Mouse (Mus musculus) embryonic facial prominence, embryonic 11.5 days (tissue): Measurements from ENCODE around the gene Agpat3. TPM values are rescaled to one million over a fixed set of nuclear protein-coding genes. Genes with fewer than 3 reads are reported as not detected.

ENCODE experiments used
- ATAC-seq: fragments of 200-750 bp; cut with Nextera tagmentation; replicated peaks from 2 replicates; pipeline ENCODE4 v1.8.0; 2017; ENCODE audit warnings: low read depth; ENCODE audit not compliant: insufficient number of reproducible peaks, low FRiP score, low TSS enrichment
- DNase-seq: peaks from one replicate; pipeline ENCODE4 v3.0.0-alpha.2; 2015; ENCODE audit warnings: low spot score
- H3K27ac ChIP-seq: fragments of 300-500 bp; sonication (generic); replicated peaks from 2 replicates; pipeline ENCODE4 v1.5.1; 2014; ENCODE audit warnings: mild to moderate bottlenecking, low read depth, low read length, control low read depth
- H3K27me3 ChIP-seq: fragments of 300-500 bp; sonication (generic); 2 replicates; pipeline ENCODE4 v1.6.1; 2014; ENCODE audit warnings: mild to moderate bottlenecking, low read length, moderate library complexity, mixed read lengths; ENCODE audit not compliant: control insufficient read depth, insufficient read depth
- H3K36me3 ChIP-seq: fragments of 300-500 bp; sonication (generic); replicated peaks from 2 replicates; pipeline ENCODE4 v1.6.1; 2014; ENCODE audit warnings: low read depth, mild to moderate bottlenecking, low read length, moderate library complexity, mixed read lengths; ENCODE audit not compliant: control insufficient read depth, insufficient read depth
- H3K4me1 ChIP-seq: fragments of 300-500 bp; sonication (generic); 2 replicates; pipeline ENCODE4 v1.6.1; 2014; ENCODE audit warnings: low read length, mixed read lengths; ENCODE audit not compliant: control insufficient read depth, insufficient read depth
- H3K4me2 ChIP-seq: fragments of 300-500 bp; sonication (generic); 2 replicates; pipeline ENCODE4 v1.6.1; 2014; ENCODE audit warnings: low read depth, mild to moderate bottlenecking, control low read depth, low read length, moderate library complexity
- H3K4me3 ChIP-seq: fragments of 300-500 bp; sonication (generic); 2 replicates; pipeline ENCODE4 v1.5.1; 2014; ENCODE audit warnings: low read depth, low read length, control low read depth
- H3K9ac ChIP-seq: fragments of 300-500 bp; sonication (generic); replicated peaks from 2 replicates; pipeline ENCODE4 v1.6.1; 2014; ENCODE audit warnings: mild to moderate bottlenecking, control low read depth, low read length
- H3K9me3 ChIP-seq: fragments of 300-500 bp; sonication (generic); replicated peaks from 2 replicates; pipeline ENCODE4 v1.6.1; 2016; ENCODE audit warnings: mild to moderate bottlenecking, low read length, inconsistent platforms, mixed read lengths; ENCODE audit not compliant: control insufficient read depth
- WGBS: fragments of 180-500 bp; shearing (Covaris S2); extraction: QIAGEN DNeasy Blood & Tissue Kit; methylation state at CpG from one replicate; pipeline ENCODE4 v1.1.7; 2014; 5-methylcytosine and 5-hydroxymethylcytosine counted together
- microRNA-seq: library from miRNA; unstranded; fragments of <30 nt; microRNA quantifications from one replicate; pipeline ENCODE4, GENCODE M21; 2016; ENCODE audit warnings: borderline number of aligned reads
- polyA plus RNA-seq: library from polyadenylated mRNA; unstranded; fragments of >200 nt; fragmentation: Nextera tagmentation; extraction: Ambion mirVana; gene quantifications from 2 replicates; pipeline ENCODE4 v1.2.1, GENCODE M21; 2014

Gene Agpat3
- polyA plus RNA-seq, 1 experiment from 2014 or later: 32.8 TPM

DNA sequence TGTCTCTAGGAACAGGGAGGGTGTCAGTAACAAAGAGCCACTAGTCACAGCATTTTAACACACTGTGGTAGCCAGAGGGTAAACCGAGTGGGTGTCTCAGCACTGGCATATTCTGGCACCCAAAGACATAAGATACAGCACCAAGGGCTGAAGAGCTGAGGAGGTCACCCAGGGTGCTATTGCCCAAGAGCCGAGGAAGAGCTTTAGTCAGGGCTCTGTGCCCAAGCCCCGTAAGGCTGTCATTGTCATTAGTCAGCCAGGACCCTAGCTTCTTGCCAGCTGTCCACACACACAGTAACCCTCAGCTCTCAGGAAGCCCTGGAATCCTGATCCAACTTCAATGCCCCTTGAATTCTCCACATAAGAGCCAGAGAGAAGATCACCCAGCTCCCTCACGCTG is 129.4 kb downstream of the Agpat3 start:
- ATAC-seq: no peak
- Histone ChIP-seq H3K36me3 (no peaks in the 10 kb centered on the region; the same call in none of the 2 replicates), H3K4me2 (no peak overlapping the region), H3K4me3 (no peak overlapping the region), H3K9me3 (no peaks in the 10 kb centered on the region), H3K27me3 (no peaks in the 10 kb centered on the region), H3K4me1 (no peaks in the 10 kb centered on the region), H3K27ac (no peak overlapping the region), H3K9ac (no peak overlapping the region)
- no peak for DNase-seq
- WGBS: 89% methylated on average over 4 of the region's 4 CpGs

DNA sequence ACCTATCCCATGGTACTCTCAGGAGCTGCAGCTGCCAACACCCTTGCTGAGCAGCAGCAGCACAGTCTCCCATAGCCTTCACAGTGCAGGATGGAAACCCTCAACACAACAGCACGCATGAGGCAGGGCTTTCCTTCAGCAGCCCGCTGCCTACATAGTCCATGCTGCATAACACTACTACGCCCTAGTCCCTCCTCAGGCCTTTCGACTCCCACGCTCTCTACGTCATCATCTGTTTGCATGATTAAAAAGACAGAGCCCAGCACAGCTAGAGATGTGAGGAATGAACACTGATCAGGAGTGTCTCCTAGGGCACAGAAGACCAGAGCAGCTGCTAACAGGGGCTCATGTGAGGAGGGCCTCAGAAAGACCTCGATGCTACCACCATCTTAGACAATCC is 131.0 kb downstream of the Agpat3 start:
- WGBS: 96% methylated on average over 7 of the region's 7 CpGs
- peaks cover 2% of the 10 kb centered on the region for H3K36me3 ChIP-seq
- H3K9ac ChIP-seq: no peak overlapping the region
- H3K4me3 ChIP-seq: no peak overlapping the region
- H3K4me2 ChIP-seq: no peak overlapping the region
- H3K27ac ChIP-seq: no peak overlapping the region
- no peaks in the 10 kb centered on the region for H3K27me3 ChIP-seq
- ATAC-seq: no peak
- DNase-seq: no peak
- H3K9me3 ChIP-seq: no peaks in the 10 kb centered on the region
- no peaks in the 10 kb centered on the region for H3K4me1 ChIP-seq

DNA sequence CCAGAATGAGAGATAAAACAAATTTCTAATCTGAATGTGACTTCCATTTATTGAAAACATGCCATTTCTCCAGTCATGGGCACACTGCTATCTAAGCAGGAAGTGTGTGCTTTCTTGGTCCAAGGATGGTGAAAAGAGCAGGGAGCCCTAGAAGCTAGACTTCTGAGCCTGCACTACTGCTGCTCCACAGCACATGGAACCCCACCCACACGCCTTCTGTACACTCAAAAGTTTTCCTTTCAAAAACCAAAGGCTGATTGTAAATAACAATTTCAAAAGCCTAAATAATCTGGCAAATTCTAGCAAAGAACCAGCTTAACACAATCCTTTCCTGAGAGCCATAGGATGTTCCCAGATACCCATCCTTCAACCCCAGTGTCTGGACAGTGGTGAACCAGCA is 132.8 kb downstream of the Agpat3 start:
- no peaks in the 10 kb centered on the region for H3K27me3 ChIP-seq
- H3K4me1 ChIP-seq: no peaks in the 10 kb centered on the region
- WGBS: 96% methylated on average over 1 of the region's 1 CpGs
- H3K4me3 ChIP-seq: no peak overlapping the region
- no peak for DNase-seq
- no peak overlapping the region for H3K4me2 ChIP-seq
- no peaks in the 10 kb centered on the region for H3K9me3 ChIP-seq
- no peak for ATAC-seq
- H3K36me3 ChIP-seq: peaks cover 3% of the 10 kb centered on the region
- H3K9ac ChIP-seq: no peak overlapping the region
- no peak overlapping the region for H3K27ac ChIP-seq

Small RNA genes lying within 50 kb of the gene (microRNA-seq; reads per million reads assigned to microRNA genes)
- not detected for gene Mir7659

Other genes starting within 250 kb of the Agpat3 start
- gene D10Jhu81e, start 182.7 kb downstream of the Agpat3 start, polyA plus RNA-seq: 22.7 and 25.3 TPM in 2 replicates
- gene Pwp2, start 167.3 kb downstream of the Agpat3 start, polyA plus RNA-seq: 20.0 and 21.6 TPM in 2 replicates
- gene Trappc10, start 107.8 kb downstream of the Agpat3 start, polyA plus RNA-seq: 14.7 and 16.1 TPM in 2 replicates
- gene Rrp1, start 60.6 kb upstream of the Agpat3 start, polyA plus RNA-seq: 225 and 243 TPM in 2 replicates
- 168 and 177 TPM in 2 replicates for gene Cstb, start 73.2 kb upstream of the Agpat3 start, polyA plus RNA-seq
- gene Pdxk, start 112.5 kb upstream of the Agpat3 start, polyA plus RNA-seq: 6.6 and 7.4 TPM in 2 replicates
- not detected in 2 replicates for gene Olfr1358, start 164.9 kb upstream of the Agpat3 start, polyA plus RNA-seq
- 28.3 and 32.1 TPM in 2 replicates for gene Ilvbl, start 221.9 kb upstream of the Agpat3 start, polyA plus RNA-seq
- gene Syde1, start 239.5 kb upstream of the Agpat3 start, polyA plus RNA-seq: 13.5 and 17.1 TPM in 2 replicates